In genomic region chr9:57075681-57076381, GRCm38 (mm10) we compare ENCODE assay signal across 8 mouse cellular contexts. TPM values are rescaled to one million over a fixed set of nuclear protein-coding genes. Genes with fewer than 3 reads are reported as not detected.
DNase-seq lines count a peak whose midpoint lies in the region; ATAC-seq lines count a peak whose summit lies in the region.

No protein-coding gene starts in this region.

- intact Hi-C loops in left cerebral cortex, postnatal 14 days (cut with DNase I): loop anchor here (5.0 kb wide), 1 partner anchor 79 kb away; no protein-coding TSS in a partner anchor

- H3K9me3 ChIP-seq in intestine, embryonic 14.5 days (ENCODE audit: control insufficient read depth, low read length): no peaks in the 10 kb centered on the region

- H3K4me1 ChIP-seq in intestine, embryonic 14.5 days (replicated peaks; ENCODE audit: control insufficient read depth, insufficient read depth, low read length): peaks cover 17% of the 10 kb centered on the region

- ATAC-seq in intestine, embryonic 14.5 days (replicated peaks; ENCODE audit: low FRiP score, low TSS enrichment, low read depth): peak; percentile 81

- under 1% methylated on average over 43 of the region's 43 CpGs for WGBS in intestine, embryonic 14.5 days

- H3K4me3 ChIP-seq in intestine, embryonic 14.5 days (ENCODE audit: low read depth, low read length): peak overlapping the region; percentile 92

- peak overlapping the region; percentile 98 for H3K4me2 ChIP-seq in intestine, embryonic 14.5 days (ENCODE audit: low read length)

- H3K36me3 ChIP-seq in intestine, embryonic 14.5 days (ENCODE audit: control insufficient read depth, insufficient read depth, low read length): no peaks in the 10 kb centered on the region

- no peaks in the 10 kb centered on the region for H3K27me3 ChIP-seq in intestine, embryonic 14.5 days (replicated peaks; ENCODE audit: control insufficient read depth, insufficient read depth, low read length)

- H3K27ac ChIP-seq in intestine, embryonic 14.5 days (ENCODE audit: low read depth): peak overlapping the region; percentile 98

- DNase-seq in adrenal gland, adult 18-20 months (ENCODE audit: low spot score in 2 of 2): peak; percentile 91 to 93
- DNase-seq in embryo, embryonic 11 days: peak; percentile 99
- peak; percentile 100 for DNase-seq in gastrocnemius, postnatal 25 days
- DNase-seq in intestine, embryonic 14.5 days (ENCODE audit: low spot score): peak; percentile 99
- peak; percentile 98 to 99 for DNase-seq in left cerebral cortex, postnatal 14 days (ENCODE audit: low spot score in 2 of 2)
- DNase-seq in mesoderm, embryonic 11.5 days (ENCODE audit: low read depth, low spot score): peak; percentile 98
- peak; percentile 97 to 99 for DNase-seq in right cerebral cortex, postnatal 36 days (ENCODE audit: low spot score in 2 of 2)
- peak; percentile 100 for DNase-seq in yolk sac, embryonic 10.5 days (ENCODE audit: low spot score)

- peak overlapping the region; percentile 86 for H3K9ac ChIP-seq in intestine, embryonic 14.5 days (ENCODE audit: low read length)

RNA-seq across cellular contexts. Expression of gene Sin3a, which starts 4.0 kb away (rescaled TPM):
- 10 to 100 TPM; 32.5 to 39.2 TPM for total RNA-seq in adrenal gland, adult 18-20 months (2021)
- 10 to 100 TPM; 12.5 to 19.6 TPM for total RNA-seq in gastrocnemius, postnatal 25 days (2021)
- polyA plus RNA-seq in intestine, embryonic 14.5 days (2014; fragmentation: Nextera tagmentation; extraction: Ambion mirVana): 42.1 and 45.5 TPM in 2 replicates
- total RNA-seq in left cerebral cortex, postnatal 14 days (2021): 10 to 100 TPM; 27.1 to 28.5 TPM

RNA-seq across cellular contexts. Expression of gene Man2c1, which starts 54.7 kb away (rescaled TPM):
- total RNA-seq in adrenal gland, adult 18-20 months (2021): 100 to 1,000 TPM; 108 to 151 TPM
- 10 to 100 TPM; 27.6 to 29.0 TPM for total RNA-seq in gastrocnemius, postnatal 25 days (2021)
- 35.4 and 41.8 TPM in 2 replicates for polyA plus RNA-seq in intestine, embryonic 14.5 days (2014; fragmentation: Nextera tagmentation; extraction: Ambion mirVana)
- 100 to 1,000 TPM; 112 to 126 TPM for total RNA-seq in left cerebral cortex, postnatal 14 days (2021)

Comparison
In these comparisons a context has a peak if more than half of its experiments do, and no peak if none do; other contexts are left out.
1. Peak in every context shown above with its lines: DNase-seq, ATAC-seq, H3K4me3 ChIP-seq and H3K27ac ChIP-seq.